Mouse (Mus musculus) spleen, adult 18-20 months (tissue): ENCODE results near the gene Mylip.
A peak's percentile ranks its signal among the peaks of the same experiment; 100 is the strongest.

Experiments
- DNase-seq, 2 experiments: peaks; one replicate each; pipeline ENCODE4 v3.0.0; 2022; ENCODE audit warnings: mixed read lengths in 2 of 2

Mylip gene

GRCm38 (mm10) chr13:45389448-45390311, at the start of gene Mylip:
Gene Mylip (plus strand): TSS chr13:45389742.
- DNase-seq: peak; percentile 99 to 100

GRCm38 (mm10) chr13:45341991-45342390, 47.6 kb upstream of the Mylip start:
- DNase-seq: no peak

GRCm38 (mm10) chr13:45343541-45343940, 46.0 kb upstream of the Mylip start:
- no peak for DNase-seq

- DNase-seq: no peak
Measured at GRCm38 (mm10) chr13:45343966-45344365, 45.6 kb upstream of the Mylip start.

GRCm38 (mm10) chr13:45345471-45346159, 43.9 kb upstream of the Mylip start:
- DNase-seq: no peak

GRCm38 (mm10) chr13:45351483-45351882, 38.1 kb upstream of the Mylip start:
- no peak for DNase-seq

- no peak for DNase-seq
Measured at GRCm38 (mm10) chr13:45354824-45355223, 34.7 kb upstream of the Mylip start.

GRCm38 (mm10) chr13:45358208-45358607, 31.3 kb upstream of the Mylip start:
- DNase-seq: no peak

GRCm38 (mm10) chr13:45358676-45359323, 30.7 kb upstream of the Mylip start:
- no peak for DNase-seq

GRCm38 (mm10) chr13:45365788-45366187, 23.8 kb upstream of the Mylip start:
- no peak for DNase-seq

GRCm38 (mm10) chr13:45371673-45372072, 17.9 kb upstream of the Mylip start:
- no peak for DNase-seq

GRCm38 (mm10) chr13:45372456-45372855, 17.1 kb upstream of the Mylip start:
- no peak for DNase-seq

GRCm38 (mm10) chr13:45374846-45375245, 14.7 kb upstream of the Mylip start:
- no peak for DNase-seq

GRCm38 (mm10) chr13:45382208-45382607, 7.3 kb upstream of the Mylip start:
- no peak for DNase-seq

GRCm38 (mm10) chr13:45384636-45385035, 4.9 kb upstream of the Mylip start:
- DNase-seq: no peak

- DNase-seq: no peak
Measured at GRCm38 (mm10) chr13:45385521-45385920, 4.0 kb upstream of the Mylip start.

GRCm38 (mm10) chr13:45386253-45386652, 3.3 kb upstream of the Mylip start:
- no peak for DNase-seq

GRCm38 (mm10) chr13:45387231-45387630, 2.3 kb upstream of the Mylip start:
- no peak for DNase-seq

GRCm38 (mm10) chr13:45388254-45388805, 1.2 kb upstream of the Mylip start:
- no peak for DNase-seq

GRCm38 (mm10) chr13:45388889-45389288, 653 bp upstream of the Mylip start:
- no peak for DNase-seq

GRCm38 (mm10) chr13:45390312-45390961, 895 bp downstream of the Mylip start:
- peak; percentile 37 to 54 for DNase-seq

- DNase-seq: peak; percentile 64 to 67
Measured at GRCm38 (mm10) chr13:45390962-45391853, 1.7 kb downstream of the Mylip start.
